Mouse (Mus musculus) hindbrain, postnatal 0 days (tissue): Measurements from ENCODE around the gene Itsn2. TPM values are rescaled to one million over a fixed set of nuclear protein-coding genes. Genes with fewer than 3 reads are reported as not detected.

Experiments
- ATAC-seq: fragments of 200-750 bp; cut with Nextera tagmentation; 2 replicates; pipeline ENCODE4 v1.8.0; 2017; ENCODE audit warnings: mild to moderate bottlenecking, moderate TSS enrichment, moderate library complexity
- DNase-seq: peaks from one replicate; pipeline ENCODE4 v3.0.0-alpha.2; 2015; ENCODE audit warnings: low spot score
- H3K27ac ChIP-seq: fragments of 300-500 bp; sonication (generic); 2 replicates; pipeline ENCODE4 v1.5.1; 2014; ENCODE audit warnings: mild to moderate bottlenecking
- H3K27me3 ChIP-seq: fragments of 300-500 bp; sonication (generic); 2 replicates; pipeline ENCODE4 v1.6.1; 2014; ENCODE audit warnings: low read length, mixed read lengths; ENCODE audit not compliant: insufficient read depth
- H3K36me3 ChIP-seq: fragments of 300-500 bp; sonication (generic); 2 replicates; pipeline ENCODE4 v1.6.1; 2014; ENCODE audit warnings: low read length, mixed read lengths; ENCODE audit not compliant: insufficient read depth
- H3K4me1 ChIP-seq: fragments of 300-500 bp; sonication (generic); 2 replicates; pipeline ENCODE4 v1.6.1; 2014; ENCODE audit warnings: antibody characterized with exemption, low read length, mixed read lengths; ENCODE audit not compliant: insufficient read depth
- H3K4me2 ChIP-seq: fragments of 300-500 bp; sonication (generic); 2 replicates; pipeline ENCODE4 v1.6.1; 2014; ENCODE audit warnings: low read depth, mild to moderate bottlenecking, low read length, moderate library complexity, mixed read lengths
- H3K4me3 ChIP-seq: fragments of 300-500 bp; sonication (generic); 2 replicates; pipeline ENCODE4 v1.5.1; 2014; ENCODE audit warnings: low read length
- H3K9ac ChIP-seq: fragments of 300-500 bp; sonication (generic); replicated peaks from 2 replicates; pipeline ENCODE4 v1.6.1; 2014; ENCODE audit warnings: mild to moderate bottlenecking, low read length, moderate library complexity, mixed read lengths
- H3K9me3 ChIP-seq: fragments of 300-500 bp; sonication (generic); 2 replicates; pipeline ENCODE4 v1.6.1; 2016; ENCODE audit warnings: low read length, mixed read lengths
- CTCF ChIP-seq: IDR thresholded peaks from 2 replicates; pipeline ENCODE4 v1.5.1; 2016; ENCODE audit warnings: antibody characterized with exemption, control low read depth, low read depth
- WGBS: fragments of 180-500 bp; shearing (Covaris S2); extraction: QIAGEN DNeasy Blood & Tissue Kit; methylation state at CpG from one replicate; pipeline ENCODE4 v1.1.7; 2014; 5-methylcytosine and 5-hydroxymethylcytosine counted together
- polyA plus RNA-seq: library from polyadenylated mRNA; unstranded; fragments of >200 nt; fragmentation: Nextera tagmentation; extraction: Ambion mirVana; gene quantifications from 2 replicates; pipeline ENCODE4 v1.2.1, GENCODE M21; 2015
- total RNA-seq: library from RNA; depleted of rRNA; stranded (reverse); fragments of >200 nt; gene quantifications from 2 replicates; pipeline ENCODE4 v1.2.3, GENCODE M21; 2014

Itsn2 gene
- total and polyA plus RNA-seq, 2 experiments from 2014 or later, result 19.9 to 27.7 TPM

GRCm38 (mm10) chr12:4598666-4599428, 6.4 kb downstream of the Itsn2 start:
- WGBS, result 75% methylated on average over 8 of the region's 8 CpGs
- Histone ChIP-seq H3K4me1 (no peaks in the 10 kb centered on the region), H3K9me3 (no peaks in the 10 kb centered on the region), H3K9ac (no peak overlapping the region), H3K4me3 (no peak overlapping the region), H3K4me2 (no peak overlapping the region), H3K27me3 (no peaks in the 10 kb centered on the region), H3K36me3 (no peaks in the 10 kb centered on the region), H3K27ac (no peak overlapping the region)
- DNase-seq (no peak), ATAC-seq (no peak)
- no peak for TF ChIP-seq CTCF

DNA sequence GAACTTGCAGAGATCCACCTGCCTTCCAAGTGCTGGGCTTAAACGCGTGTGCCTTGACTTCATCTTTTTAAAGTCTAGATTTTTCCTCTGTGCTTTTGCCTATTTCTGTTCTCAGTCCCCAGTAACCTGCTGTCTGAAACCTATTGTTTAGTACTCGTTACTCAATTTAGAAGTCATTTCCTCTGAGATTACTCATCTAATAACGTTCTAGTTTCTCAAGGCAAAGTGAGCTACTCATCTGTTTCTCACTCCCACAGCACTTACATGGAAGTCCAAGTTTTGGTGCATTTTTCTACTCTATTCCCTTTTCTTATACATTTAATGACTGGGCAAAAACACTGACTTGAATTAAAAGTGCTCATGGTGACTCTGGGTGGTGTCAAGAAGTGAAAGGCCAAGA, 7.3 kb downstream of the Itsn2 start:
- no peak for TF ChIP-seq CTCF
- H3K9ac ChIP-seq, result no peak overlapping the region
- H3K9me3 ChIP-seq, result no peaks in the 10 kb centered on the region
- no peaks in the 10 kb centered on the region for H3K4me1 ChIP-seq
- DNase-seq, result no peak
- H3K36me3 ChIP-seq, result no peaks in the 10 kb centered on the region
- no peak overlapping the region for H3K27ac ChIP-seq
- no peak overlapping the region for H3K4me2 ChIP-seq
- ATAC-seq, result no peak
- H3K27me3 ChIP-seq, result no peaks in the 10 kb centered on the region
- H3K4me3 ChIP-seq, result no peak overlapping the region
- 68% methylated on average over 4 of the region's 4 CpGs for WGBS

- no peaks in the 10 kb centered on the region for H3K27me3 ChIP-seq
- ATAC-seq (no peak), DNase-seq (no peak)
- no peak overlapping the region for H3K9ac ChIP-seq
- H3K9me3 ChIP-seq, result no peaks in the 10 kb centered on the region
- no peaks in the 10 kb centered on the region for H3K36me3 ChIP-seq
- H3K27ac ChIP-seq, result no peak overlapping the region
- H3K4me2 ChIP-seq, result no peak overlapping the region
- H3K4me3 ChIP-seq, result no peak overlapping the region
- 51% methylated on average over 3 of the region's 3 CpGs for WGBS
- TF ChIP-seq CTCF, result no peak
- H3K4me1 ChIP-seq, result no peaks in the 10 kb centered on the region
Measured at GRCm38 (mm10) chr12:4606625-4607024, 14.2 kb downstream of the Itsn2 start.

DNA sequence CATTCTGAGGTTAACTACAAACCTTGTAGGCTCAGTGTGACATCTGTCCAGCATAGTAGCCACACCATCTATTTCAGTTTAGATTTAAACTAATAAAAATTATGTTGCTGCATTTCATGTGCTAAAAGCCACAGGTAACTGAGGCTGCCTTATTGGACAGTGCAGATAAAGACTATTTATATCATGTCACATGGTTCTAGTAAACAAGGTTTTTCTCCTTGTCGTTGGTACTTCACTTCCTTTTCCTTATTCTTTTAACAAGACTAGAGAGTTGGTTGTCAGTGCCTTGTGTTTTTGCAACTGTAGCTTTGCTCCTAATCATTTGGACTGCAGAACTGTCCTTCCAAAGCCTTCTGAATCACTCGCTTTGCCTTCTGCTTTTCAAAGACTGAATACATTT, 22.3 kb downstream of the Itsn2 start:
- no peaks in the 10 kb centered on the region for H3K4me1 ChIP-seq
- WGBS, result 66% methylated on average over 2 of the region's 2 CpGs
- no peak for DNase-seq

GRCm38 (mm10) chr12:4624201-4624600, 31.8 kb downstream of the Itsn2 start:
- no peak overlapping the region for H3K27ac ChIP-seq
- 67% methylated on average over 1 of the region's 1 CpGs for WGBS
- no peaks in the 10 kb centered on the region for H3K9me3 ChIP-seq
- TF ChIP-seq CTCF, result no peak
- H3K4me1 ChIP-seq, result no peaks in the 10 kb centered on the region
- no peak for DNase-seq
- no peak overlapping the region for H3K9ac ChIP-seq
- no peak overlapping the region for H3K4me2 ChIP-seq
- no peaks in the 10 kb centered on the region for H3K27me3 ChIP-seq
- H3K4me3 ChIP-seq, result no peak overlapping the region
- ATAC-seq, result no peak
- no peaks in the 10 kb centered on the region for H3K36me3 ChIP-seq

More for the DNA sequence above, 22.3 kb downstream of the Itsn2 start:
- no peak for ATAC-seq
- no peak overlapping the region for H3K4me3 ChIP-seq
- no peaks in the 10 kb centered on the region for H3K27me3 ChIP-seq
- no peaks in the 10 kb centered on the region for H3K36me3 ChIP-seq
- H3K27ac ChIP-seq, result no peak overlapping the region
- no peak for TF ChIP-seq CTCF
- no peaks in the 10 kb centered on the region for H3K9me3 ChIP-seq
- H3K9ac ChIP-seq, result no peak overlapping the region
- H3K4me2 ChIP-seq, result no peak overlapping the region

- TF ChIP-seq CTCF, result no peak
- H3K36me3 ChIP-seq, result peaks cover 46% of the 10 kb centered on the region
- H3K9me3 ChIP-seq, result no peaks in the 10 kb centered on the region
- no peaks in the 10 kb centered on the region for H3K27me3 ChIP-seq
- no peak overlapping the region for H3K27ac ChIP-seq
- H3K4me3 ChIP-seq, result no peak overlapping the region
- ATAC-seq (no peak), DNase-seq (no peak)
- H3K4me2 ChIP-seq, result no peak overlapping the region
- 87% methylated on average over 8 of the region's 8 CpGs for WGBS
- no peaks in the 10 kb centered on the region for H3K4me1 ChIP-seq
- H3K9ac ChIP-seq, result no peak overlapping the region
Measured at GRCm38 (mm10) chr12:4632957-4633356, 40.5 kb downstream of the Itsn2 start.

DNA sequence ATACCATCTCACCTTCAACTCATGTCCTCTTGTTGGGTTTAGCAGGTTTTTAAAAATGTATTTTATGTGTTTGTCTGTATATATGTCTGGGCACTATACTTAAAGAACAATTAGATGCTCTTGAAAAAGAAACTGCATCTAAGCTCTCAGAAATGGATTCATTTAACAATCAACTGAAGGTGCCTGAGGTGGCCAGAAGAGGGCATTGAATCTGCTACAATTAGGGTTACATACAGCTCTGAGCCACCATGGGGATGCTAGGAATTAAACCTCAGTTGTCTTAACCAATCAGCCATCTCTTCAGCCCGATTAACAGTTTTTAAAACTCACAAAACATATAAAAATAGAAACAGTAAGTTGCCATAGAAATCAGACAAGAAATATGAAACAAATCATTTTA, 46.0 kb downstream of the Itsn2 start:
- no peaks in the 10 kb centered on the region for H3K27me3 ChIP-seq
- WGBS, result 88% methylated on average over 1 of the region's 1 CpGs
- H3K4me1 ChIP-seq, result no peaks in the 10 kb centered on the region
- no peak; the same call in 1 of the 2 replicates for TF ChIP-seq CTCF
- H3K4me2 ChIP-seq, result no peak overlapping the region
- H3K9ac ChIP-seq, result no peak overlapping the region
- no peak overlapping the region for H3K4me3 ChIP-seq
- no peaks in the 10 kb centered on the region for H3K9me3 ChIP-seq
- H3K27ac ChIP-seq, result no peak overlapping the region
- ATAC-seq (no peak), DNase-seq (no peak)
- peaks cover 31% of the 10 kb centered on the region for H3K36me3 ChIP-seq
